Mouse (Mus musculus): ENCODE measurements around the gene Frmd5.

Frmd5 gene

GRCm38 (mm10) chr2:121761861-121762260, 45.0 kb downstream of the Frmd5 start:
- DNase-seq (ENCODE audit: low read depth, low spot score), result no peak

GRCm38 (mm10) chr2:121761281-121761795, 45.5 kb downstream of the Frmd5 start:
- DNase-seq (ENCODE audit: low read depth, low spot score), result no peak

- DNase-seq (ENCODE audit: low read depth, low spot score), result no peak
These were observed 46.2 kb downstream of the Frmd5 start for GRCm38 (mm10) chr2:121760646-121761045.

GRCm38 (mm10) chr2:121758258-121758657, 48.6 kb downstream of the Frmd5 start:
- DNase-seq (ENCODE audit: low read depth, low spot score), result no peak

- DNase-seq (ENCODE audit: low read depth, low spot score), result no peak
These were observed 50.6 kb downstream of the Frmd5 start for GRCm38 (mm10) chr2:121756336-121756735.

- DNase-seq (ENCODE audit: low read depth, low spot score), result no peak
These were observed 51.8 kb downstream of the Frmd5 start for GRCm38 (mm10) chr2:121755056-121755455.

- no peak for DNase-seq (ENCODE audit: low read depth, low spot score)
These were observed 56.8 kb downstream of the Frmd5 start for GRCm38 (mm10) chr2:121750121-121750520.

GRCm38 (mm10) chr2:121741151-121741550, 65.7 kb downstream of the Frmd5 start:
- DNase-seq (ENCODE audit: low read depth, low spot score), result no peak

GRCm38 (mm10) chr2:121739410-121739809, 67.5 kb downstream of the Frmd5 start:
- DNase-seq (ENCODE audit: low read depth, low spot score), result no peak

GRCm38 (mm10) chr2:121733426-121733825, 73.5 kb downstream of the Frmd5 start:
- DNase-seq (ENCODE audit: low read depth, low spot score), result no peak

GRCm38 (mm10) chr2:121730486-121730885, 76.4 kb downstream of the Frmd5 start:
- DNase-seq (ENCODE audit: low read depth, low spot score), result no peak

GRCm38 (mm10) chr2:121728907-121729575, 77.8 kb downstream of the Frmd5 start:
- no peak for DNase-seq (ENCODE audit: low read depth, low spot score)

- no peak for DNase-seq (ENCODE audit: low read depth, low spot score)
These were observed 82.0 kb downstream of the Frmd5 start for GRCm38 (mm10) chr2:121724866-121725265.

- DNase-seq (ENCODE audit: low read depth, low spot score), result no peak
These were observed 83.1 kb downstream of the Frmd5 start for GRCm38 (mm10) chr2:121723796-121724195.

- DNase-seq (ENCODE audit: low read depth, low spot score), result no peak
These were observed 87.9 kb downstream of the Frmd5 start for GRCm38 (mm10) chr2:121719000-121719399.

- DNase-seq (ENCODE audit: low read depth, low spot score), result no peak
These were observed 89.8 kb downstream of the Frmd5 start for GRCm38 (mm10) chr2:121717133-121717532.

GRCm38 (mm10) chr2:121713567-121713966, 93.3 kb downstream of the Frmd5 start:
- DNase-seq (ENCODE audit: low read depth, low spot score), result no peak

GRCm38 (mm10) chr2:121711748-121712384, 95.0 kb downstream of the Frmd5 start:
- DNase-seq (ENCODE audit: low read depth, low spot score), result no peak

- no peak for DNase-seq (ENCODE audit: low read depth, low spot score)
These were observed 97.8 kb downstream of the Frmd5 start for GRCm38 (mm10) chr2:121709096-121709495.

GRCm38 (mm10) chr2:121707461-121707860, 99.4 kb downstream of the Frmd5 start:
- DNase-seq (ENCODE audit: low read depth, low spot score), result no peak

GRCm38 (mm10) chr2:121705756-121706155, 101.1 kb downstream of the Frmd5 start:
- no peak for DNase-seq (ENCODE audit: low read depth, low spot score)

GRCm38 (mm10) chr2:121699331-121699730, 107.6 kb downstream of the Frmd5 start:
- DNase-seq (ENCODE audit: low read depth, low spot score), result no peak

GRCm38 (mm10) chr2:121695436-121695835, 111.5 kb downstream of the Frmd5 start:
- no peak for DNase-seq (ENCODE audit: low read depth, low spot score)
